Mouse (Mus musculus): ENCODE measurements at regions not wholly inside any gene's neighbourhood (a gene's known extent, or its start where the extent isn't known, plus 50 kb on each side); places are given as distances from the start of the nearest gene placed in this dataset.
A peak's percentile ranks its signal among the peaks of the same experiment; 100 is the strongest.

DNA sequence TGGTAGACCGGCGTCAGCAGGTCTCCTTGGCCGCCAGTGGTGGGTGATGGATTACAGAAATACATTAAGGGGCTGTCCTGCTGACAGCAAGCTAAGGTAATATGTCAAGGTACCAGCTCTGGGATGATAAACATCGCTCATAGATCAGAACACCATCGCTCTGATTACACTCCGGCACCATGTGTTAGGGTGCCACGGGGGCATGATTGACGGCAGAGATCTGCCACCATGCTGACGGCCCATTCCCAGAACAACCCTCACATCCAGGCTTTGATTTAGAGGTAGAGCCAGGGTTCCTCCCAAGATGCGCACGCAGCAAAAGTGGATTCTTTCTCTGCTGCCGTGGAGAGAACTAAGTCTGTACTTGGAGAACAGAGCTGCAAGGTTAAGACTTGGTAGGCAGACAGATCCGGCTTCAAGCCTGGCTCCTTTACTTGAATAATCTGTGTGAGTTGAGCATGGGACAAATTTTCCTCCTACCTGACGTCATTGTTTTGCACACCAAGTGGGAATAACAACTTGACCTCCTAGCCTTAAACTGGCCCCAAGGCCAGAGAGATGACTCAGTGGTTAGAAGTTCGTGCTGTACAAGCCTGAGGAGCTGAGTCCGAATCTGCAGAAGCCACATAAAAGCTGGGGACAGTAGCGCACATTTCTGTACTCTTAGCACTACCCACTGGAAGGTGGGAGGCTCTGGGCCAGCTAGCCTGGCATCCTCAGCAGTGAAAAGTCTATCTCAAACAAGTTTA lies 144.0 kb downstream of the Rplp1 start:
- no peak for ATAC-seq (replicated peaks; ENCODE audit: low read depth, poor library complexity, severe bottlenecking)

DNA sequence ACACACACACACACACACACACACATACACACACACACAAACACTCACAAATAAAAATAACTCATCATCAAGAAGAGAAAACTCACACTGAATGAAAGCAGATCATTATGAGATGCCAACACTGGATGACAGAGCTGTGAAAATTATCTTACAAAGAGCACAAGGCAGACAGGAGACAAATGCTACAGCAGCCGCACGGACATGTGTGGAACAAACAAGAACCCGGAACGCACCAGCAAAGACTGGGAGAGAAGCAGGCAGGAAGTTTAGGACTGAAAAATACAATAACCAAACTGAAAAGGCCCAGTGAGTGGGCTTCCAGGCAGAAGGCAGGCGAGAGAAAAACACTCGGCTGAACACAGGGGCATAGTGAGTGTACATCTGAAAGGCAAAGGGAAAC lies 148.2 kb downstream of the Rplp1 start:
- no peak for ATAC-seq (replicated peaks; ENCODE audit: low read depth, poor library complexity, severe bottlenecking)

DNA sequence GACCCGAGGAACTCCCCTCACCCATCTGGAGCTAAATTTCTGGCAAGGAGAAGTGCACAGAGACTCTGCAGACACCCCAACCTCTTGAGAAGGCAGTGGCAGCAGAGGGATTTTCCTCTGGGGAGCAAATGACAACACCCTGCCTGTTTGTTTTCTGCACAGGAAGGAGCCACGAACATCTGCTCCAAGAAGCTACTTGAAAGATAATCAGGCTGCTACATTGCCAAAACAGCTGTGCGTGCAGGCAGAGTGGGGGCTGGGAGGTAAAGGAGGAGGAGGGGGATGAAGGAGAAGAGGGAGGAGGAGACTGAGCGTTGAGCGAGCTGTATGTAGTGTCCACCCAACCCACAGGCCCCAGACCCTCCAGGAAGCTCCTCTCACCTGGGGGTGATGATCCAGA lies 149.0 kb downstream of the Rplp1 start:
- no peak for ATAC-seq (replicated peaks; ENCODE audit: low read depth, poor library complexity, severe bottlenecking)

DNA sequence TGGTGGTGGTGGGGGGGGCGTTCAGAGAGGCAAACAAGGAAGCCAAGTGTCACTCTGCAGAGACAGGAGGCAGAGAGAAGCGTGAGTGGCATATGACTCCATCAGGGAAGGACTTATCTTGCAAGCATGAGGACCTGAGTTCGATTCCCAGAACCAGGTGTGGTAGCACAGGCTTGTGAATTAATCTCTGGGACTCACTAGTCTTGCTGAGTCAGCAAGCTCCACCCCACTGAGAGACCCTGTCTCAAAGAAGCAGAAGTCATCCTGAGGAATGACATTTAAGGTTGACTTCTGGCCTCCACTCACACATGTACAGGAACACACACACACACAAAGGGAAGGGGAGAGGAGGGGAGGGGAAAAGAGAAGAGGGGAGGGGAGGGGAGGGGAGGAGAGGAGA lies 156.5 kb downstream of the Rplp1 start:
- ATAC-seq (replicated peaks; ENCODE audit: low read depth, poor library complexity, severe bottlenecking), result no peak

DNA sequence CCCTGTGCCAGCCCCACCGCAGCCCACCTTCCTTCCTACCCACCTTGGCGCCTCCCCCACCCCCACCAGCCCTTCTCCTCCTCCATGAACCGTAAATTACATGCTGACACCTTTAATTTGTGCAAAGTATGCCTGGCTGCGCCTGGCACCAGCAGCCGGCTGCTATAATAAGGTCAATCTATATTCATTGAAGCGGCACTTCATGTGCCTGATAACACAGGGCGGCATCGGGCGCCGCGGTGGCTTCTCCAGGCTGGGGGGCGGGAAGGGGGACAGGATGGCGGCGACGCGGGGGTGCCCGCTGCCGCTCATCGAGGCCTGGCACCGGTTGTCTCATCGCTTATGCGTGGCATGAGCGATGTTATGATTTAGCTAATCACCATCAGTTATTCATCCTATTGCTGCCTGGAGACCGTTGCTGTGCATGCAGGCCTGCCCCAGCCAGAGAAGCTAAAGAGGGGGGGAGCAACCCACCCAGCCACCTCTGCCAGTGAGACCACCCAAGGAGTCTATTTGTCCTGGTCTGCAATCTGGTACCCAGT lies 157.5 kb downstream of the Rplp1 start:
- ATAC-seq (replicated peaks; ENCODE audit: low read depth, poor library complexity, severe bottlenecking), result no peak

DNA sequence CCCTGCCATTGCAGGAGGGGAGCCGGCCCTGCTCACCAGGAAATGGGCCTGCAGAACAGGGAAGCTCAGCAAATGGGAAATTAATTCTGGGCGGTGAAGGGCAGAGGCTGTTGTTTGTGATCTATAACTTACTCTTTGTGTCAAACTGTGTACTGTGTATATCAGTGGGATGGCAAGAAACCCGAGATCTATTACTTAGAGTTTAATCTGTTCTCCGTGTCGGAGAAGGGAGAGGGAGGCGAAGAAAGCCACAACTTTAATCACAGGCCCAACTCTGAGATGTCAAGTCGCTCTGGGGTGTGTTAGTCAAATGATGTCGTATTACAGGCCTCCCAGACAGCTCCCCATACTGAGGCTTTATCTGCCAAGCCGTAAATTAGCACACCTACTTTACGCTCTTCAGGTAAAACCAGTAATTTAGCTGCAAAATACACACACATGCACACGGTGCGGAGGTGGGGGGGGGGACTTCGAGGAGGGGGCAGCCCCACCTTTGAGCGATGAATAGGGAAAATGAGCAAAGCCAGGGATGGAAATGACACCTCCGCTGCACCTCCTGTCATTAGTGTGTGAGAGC lies 158.0 kb downstream of the Rplp1 start:
- no peak for ATAC-seq (replicated peaks; ENCODE audit: low read depth, poor library complexity, severe bottlenecking)

DNA sequence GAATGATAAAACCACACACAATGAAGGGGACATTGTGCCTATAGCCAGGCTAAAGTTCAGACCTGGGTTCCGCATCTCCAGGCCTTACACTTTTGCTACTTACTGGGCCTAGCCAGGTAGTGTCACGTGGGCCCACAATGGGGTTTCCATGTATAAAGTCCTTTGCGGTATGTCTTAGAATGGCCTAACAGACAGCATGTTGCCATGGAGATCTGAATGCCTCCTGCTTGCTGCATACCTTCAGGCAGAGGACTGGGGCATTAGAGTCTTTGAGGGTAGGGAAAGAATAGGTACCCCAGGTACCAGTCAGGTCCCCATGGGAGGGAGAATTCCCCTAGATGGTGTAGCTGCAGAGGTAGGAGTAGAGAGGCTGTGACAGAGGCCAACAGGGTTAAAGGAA lies 159.0 kb downstream of the Rplp1 start:
- no peak for ATAC-seq (replicated peaks; ENCODE audit: low read depth, poor library complexity, severe bottlenecking)

DNA sequence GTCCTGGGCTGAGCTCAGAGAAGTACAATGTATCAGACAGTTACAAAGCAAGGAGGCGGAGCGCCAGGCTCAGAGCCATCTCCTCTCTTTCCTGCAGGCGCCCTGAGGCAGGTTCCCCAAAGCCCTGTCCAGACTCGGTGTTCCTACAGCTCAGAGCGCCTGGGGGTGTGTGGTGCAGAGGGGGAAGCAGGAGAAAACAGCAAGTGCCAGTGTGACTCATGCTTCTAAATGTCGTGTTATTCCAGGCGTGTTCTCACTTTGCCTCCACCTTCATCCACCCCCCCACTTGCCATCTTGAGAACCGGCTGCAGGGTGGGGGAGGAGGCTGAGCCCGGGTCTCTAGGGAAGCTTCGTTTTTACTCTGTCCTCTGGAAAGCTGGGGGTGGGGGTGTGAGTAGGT lies 160.5 kb downstream of the Rplp1 start:
- peak; percentile 74 for ATAC-seq (replicated peaks; ENCODE audit: low read depth, poor library complexity, severe bottlenecking)

DNA sequence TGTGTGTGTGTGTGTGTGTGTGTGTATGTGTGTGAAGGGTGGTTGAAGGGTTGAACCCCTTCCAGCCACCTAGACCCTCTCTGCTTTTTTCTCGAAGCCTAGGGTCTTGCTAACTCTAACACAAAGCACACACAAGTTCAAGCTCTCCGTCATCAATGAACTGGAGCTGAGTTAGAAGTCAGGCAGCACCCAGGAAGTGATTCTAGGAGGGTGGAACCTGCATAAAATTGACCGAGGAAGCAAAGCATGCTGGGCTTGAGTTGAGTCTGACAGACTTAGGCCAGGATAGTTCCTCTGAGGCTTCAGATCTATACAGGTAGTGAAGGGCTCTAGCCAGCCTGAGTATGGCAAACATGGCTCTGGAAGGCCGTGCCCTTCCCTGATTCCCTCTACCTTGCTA lies 165.1 kb downstream of the Rplp1 start:
- no peak for ATAC-seq (replicated peaks; ENCODE audit: low read depth, poor library complexity, severe bottlenecking)

DNA sequence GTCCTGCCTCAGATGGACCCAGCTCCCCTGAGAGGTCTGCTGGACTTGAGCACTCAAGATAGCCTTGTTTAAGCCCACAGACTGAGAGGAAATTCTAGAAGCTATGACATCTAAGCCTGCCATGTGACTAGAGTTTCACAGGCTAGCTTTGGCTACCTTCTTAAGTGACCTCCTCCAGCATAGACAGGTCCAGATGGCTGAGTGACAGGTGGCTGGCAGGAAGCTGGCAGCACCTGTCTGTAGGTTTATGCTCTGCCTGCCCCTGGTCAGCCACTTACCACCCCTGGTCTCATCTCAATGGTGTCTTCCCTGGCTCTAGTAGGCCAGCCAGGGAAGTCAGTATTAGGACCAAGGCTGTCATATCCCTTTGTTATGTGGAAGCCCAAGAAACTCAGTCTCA lies 165.9 kb downstream of the Rplp1 start:
- ATAC-seq (replicated peaks; ENCODE audit: low read depth, poor library complexity, severe bottlenecking), result no peak

DNA sequence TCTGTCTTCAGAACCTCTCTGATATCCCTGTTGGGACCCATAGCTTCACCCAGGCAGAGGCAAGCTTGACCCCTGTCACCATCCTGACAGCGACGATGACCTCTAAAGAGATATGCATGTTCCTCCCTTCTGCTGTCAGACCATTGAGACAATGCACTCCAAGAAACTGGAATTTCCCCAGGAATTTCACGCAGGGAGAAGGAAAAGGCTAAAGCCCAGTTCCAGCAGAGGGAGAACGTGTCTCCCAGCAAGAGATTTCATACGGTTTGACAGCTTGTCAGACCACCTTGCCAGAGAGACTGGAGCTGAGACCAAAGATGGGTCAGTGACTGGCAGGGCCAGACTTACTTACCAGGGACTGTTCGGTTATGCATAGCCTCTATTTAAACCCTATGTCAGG lies 167.9 kb downstream of the Rplp1 start:
- ATAC-seq (replicated peaks; ENCODE audit: low read depth, poor library complexity, severe bottlenecking), result no peak

DNA sequence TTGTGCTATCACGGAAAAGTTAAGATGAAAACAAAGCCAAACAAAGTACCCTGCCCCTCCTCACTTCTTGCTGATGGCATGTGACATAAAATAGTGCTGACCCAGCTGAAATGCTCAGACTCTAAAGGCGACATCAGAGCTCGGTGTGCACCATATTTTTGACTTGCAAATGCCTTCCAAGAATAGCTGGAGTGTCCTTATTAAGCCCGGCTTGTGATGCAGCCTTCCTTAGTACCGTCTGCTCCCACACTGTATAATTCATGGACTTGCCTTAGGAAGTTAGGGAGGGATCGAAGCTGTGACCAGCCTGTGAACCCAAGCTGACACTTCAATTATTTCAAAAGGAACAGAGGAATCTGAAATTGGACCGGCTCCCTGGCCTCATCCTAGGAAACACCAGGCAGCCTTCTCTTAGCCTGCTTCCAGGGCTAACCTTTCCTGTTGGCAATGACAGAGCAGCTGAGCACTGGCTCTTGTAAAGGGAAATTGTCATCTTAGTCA lies 169.0 kb downstream of the Rplp1 start:
- ATAC-seq (replicated peaks; ENCODE audit: low read depth, poor library complexity, severe bottlenecking), result no peak

DNA sequence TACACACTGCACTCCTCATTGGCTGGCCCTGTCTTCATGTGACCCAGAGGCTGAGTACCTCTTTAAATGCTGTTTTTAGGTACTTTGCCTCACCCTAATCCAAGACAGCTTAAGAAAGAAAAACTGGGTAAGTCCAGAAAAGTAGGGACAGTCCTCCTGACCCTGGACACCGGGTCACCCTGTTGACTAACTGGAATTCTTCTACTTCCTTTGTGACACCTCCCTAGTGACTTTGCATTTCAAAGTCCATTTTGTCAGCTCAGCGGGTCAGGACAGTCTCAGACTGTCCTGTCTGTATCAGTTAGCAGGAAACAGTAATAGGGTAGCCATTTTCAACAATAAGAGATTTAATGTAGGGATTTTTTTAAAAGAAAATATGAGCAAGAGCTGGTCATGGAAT lies 180.8 kb downstream of the Rplp1 start:
- no peak for ATAC-seq (replicated peaks; ENCODE audit: low read depth, poor library complexity, severe bottlenecking)

DNA sequence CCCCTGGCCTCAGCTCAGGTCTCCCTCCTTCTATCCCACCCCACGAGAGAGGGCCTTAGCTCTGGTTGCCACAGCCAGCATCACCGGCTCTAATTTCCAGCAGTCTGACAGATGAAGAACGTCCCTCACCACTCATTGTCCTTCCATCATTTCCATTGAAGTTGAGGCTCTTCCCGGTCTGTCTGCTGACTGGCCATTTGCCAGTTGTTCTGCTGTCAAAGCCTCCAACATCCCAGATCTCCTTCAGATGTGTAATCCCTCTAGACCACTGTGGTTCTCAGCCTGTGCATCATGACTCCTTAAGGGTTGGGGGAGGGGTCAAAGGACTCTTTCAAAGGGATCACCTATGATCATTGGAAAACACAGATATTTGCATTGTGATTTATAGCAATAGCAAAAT lies 181.6 kb downstream of the Rplp1 start:
- no peak for ATAC-seq (replicated peaks; ENCODE audit: low read depth, poor library complexity, severe bottlenecking)

DNA sequence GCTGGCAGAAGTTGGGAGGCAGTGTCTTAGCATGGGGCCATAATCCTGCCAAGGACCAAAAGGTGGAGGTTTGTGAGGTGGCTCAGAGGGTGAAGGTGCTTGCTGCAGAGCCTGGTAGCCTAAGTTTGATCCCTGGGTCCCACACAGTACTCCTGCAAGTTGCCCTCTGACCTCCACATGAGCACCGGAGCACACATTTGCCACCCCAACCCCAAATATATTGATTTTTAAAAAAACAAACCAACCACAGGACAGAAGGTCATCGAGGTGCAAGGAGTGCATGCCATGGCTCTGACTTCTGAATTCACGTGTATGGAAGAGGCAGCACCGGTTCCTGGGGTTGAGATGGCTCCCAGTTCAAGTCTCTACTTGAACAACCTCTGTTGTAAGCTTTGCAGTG lies 186.2 kb downstream of the Rplp1 start:
- ATAC-seq (replicated peaks; ENCODE audit: low read depth, poor library complexity, severe bottlenecking), result no peak

DNA sequence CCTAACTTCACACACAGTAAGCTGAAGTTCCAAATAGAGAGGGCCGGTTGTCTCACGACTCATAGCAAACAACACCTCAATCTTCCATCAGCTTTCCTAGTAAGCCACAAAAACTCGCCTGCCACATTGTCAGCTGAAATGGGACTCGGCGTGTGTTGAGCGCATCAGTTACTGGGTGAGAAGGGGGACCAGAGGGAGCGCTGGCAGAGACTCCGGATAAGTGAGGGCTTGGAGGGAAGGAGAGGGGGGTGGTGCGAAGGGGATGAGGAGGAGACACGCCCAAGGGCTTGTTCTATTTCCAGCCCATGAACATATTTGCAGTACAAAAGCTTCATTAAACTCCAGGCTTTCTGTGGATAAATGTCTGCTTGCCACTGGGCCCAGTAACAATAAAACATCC lies 186.7 kb downstream of the Rplp1 start:
- ATAC-seq (replicated peaks; ENCODE audit: low read depth, poor library complexity, severe bottlenecking), result no peak

DNA sequence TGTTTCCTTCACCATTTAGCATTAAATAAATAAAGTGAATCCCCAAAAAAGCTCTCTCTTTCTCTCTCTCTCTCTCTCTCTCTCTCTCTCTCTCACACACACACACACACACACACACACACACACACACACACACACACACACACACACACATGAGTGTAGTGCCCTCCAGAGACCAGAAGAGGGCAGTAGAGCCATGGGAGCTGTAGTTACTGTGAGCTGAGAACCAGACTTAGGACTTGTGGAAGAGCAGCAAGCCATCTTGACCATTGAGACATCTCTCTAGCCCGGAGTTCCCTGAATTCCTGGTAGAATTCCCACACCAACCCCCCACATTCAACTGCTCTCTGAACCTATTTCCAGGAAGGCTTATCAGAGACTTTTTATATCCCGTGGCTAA lies 190.3 kb downstream of the Rplp1 start:
- ATAC-seq (replicated peaks; ENCODE audit: low read depth, poor library complexity, severe bottlenecking), result no peak

DNA sequence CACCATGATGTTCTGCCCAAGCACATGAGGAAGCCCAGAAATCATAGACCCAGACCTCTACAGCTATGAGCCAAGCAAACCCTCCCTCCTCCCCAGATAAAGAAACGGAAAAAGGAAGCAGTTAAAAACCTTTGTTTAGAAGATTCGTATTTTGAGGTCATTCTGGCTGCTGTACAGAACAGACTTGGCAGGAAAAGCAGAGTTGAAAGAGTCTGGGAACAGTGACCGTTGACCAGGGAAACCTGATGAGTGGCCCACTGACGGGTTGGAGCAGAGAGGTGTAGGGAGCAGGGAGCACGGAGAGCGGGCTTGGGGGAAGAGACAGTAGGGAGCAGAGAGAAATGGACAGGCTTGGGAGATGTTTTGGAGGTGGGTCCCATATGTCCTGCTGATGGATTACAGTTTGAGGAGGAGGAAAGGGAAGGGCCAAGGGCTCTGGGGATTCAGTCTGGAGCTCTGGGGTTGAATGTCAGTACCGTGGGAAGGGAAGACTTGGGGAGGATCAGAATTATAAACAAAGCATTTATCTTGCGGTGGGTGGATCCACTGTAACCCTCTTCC lies 191.2 kb downstream of the Rplp1 start:
- peak; percentile 42; the same call in 1 of the 2 replicates for ATAC-seq (replicated peaks; ENCODE audit: low read depth, poor library complexity, severe bottlenecking)

DNA sequence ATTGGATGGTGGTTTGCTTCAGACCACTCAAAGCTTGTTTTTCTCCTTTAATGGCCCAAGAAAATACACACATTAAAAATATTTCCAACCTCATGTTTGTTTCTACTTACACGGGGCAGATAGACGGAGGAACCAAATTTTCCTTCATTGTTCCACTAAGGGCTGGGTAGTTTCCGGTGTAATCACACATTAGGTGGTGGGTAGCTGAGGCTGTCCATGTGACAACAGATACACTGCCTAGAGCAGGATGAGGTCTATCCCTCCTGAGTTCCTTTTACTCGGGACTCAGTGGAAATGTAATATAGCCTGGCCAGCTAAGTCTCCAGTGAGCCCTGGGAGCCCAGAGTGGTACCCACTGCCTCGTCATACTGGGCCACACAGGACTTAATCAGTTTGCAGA lies 192.5 kb downstream of the Rplp1 start:
- ATAC-seq (replicated peaks; ENCODE audit: low read depth, poor library complexity, severe bottlenecking), result no peak

DNA sequence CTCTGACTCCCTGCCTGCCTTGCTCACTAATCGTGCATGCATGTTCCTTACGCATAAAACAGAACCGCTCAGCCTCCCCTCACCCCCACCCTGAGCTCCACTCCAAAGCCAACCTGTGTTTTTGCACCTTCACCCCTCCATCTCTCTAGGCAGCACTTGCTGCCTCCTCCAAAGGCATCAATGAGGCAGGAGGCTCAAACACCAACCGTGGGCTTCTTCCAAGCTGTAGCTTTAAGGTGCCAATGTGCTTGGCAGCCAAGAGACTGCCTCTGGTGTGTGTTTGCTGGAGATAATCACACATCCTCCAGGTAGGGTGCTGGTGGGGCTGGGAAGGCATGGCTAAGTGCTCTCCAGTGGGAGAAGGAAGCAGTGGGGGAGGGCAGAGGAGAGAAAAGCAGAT lies 193.3 kb downstream of the Rplp1 start:
- no peak for ATAC-seq (replicated peaks; ENCODE audit: low read depth, poor library complexity, severe bottlenecking)

DNA sequence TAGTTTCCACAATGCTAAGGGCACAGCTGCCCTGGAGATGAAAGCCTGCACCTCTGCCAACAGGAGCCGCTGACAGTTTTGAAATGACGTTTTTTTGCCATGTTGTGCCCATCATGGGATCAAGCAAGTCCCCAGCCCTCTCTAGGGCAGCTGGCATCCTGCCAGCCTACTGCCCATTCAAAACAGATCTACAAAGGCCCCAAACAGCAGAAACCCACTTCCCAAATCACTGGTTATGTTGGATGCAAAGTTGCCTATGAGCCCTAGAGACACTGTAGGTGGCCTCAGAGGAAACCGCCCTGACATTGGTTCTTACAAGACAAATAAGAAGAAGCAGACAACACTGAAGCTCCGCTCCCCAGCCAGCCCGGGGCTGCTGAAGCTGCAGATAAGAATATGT lies 194.1 kb downstream of the Rplp1 start:
- ATAC-seq (replicated peaks; ENCODE audit: low read depth, poor library complexity, severe bottlenecking), result no peak

Measured in common myeloid progenitor, adult 5-6 weeks (primary cell).